Mouse (Mus musculus) heart, adult 2 months (tissue): ENCODE data around the gene Ltbr. TPM values are rescaled to one million over a fixed set of nuclear protein-coding genes. Genes with fewer than 3 reads are reported as not detected.

Source experiments
- DNase-seq, 2 experiments: peaks; one replicate each; pipeline ENCODE4 v3.0.0; 2021
- H3K27ac ChIP-seq: fragments of 200-600 bp; 2 replicates; pipeline ENCODE4 v1.8.1; 2022
- H3K27me3 ChIP-seq: fragments of 200-500 bp; 2 replicates; pipeline ENCODE4 v1.6.1; 2012; ENCODE audit warnings: mild to moderate bottlenecking, low read length, inconsistent platforms, mixed read lengths; ENCODE audit not compliant: control insufficient read depth, insufficient read depth
- H3K36me3 ChIP-seq: fragments of 200-500 bp; 2 replicates; pipeline ENCODE4 v1.6.1; 2012; ENCODE audit warnings: low read length, inconsistent platforms; ENCODE audit not compliant: control insufficient read depth, insufficient read depth
- H3K4me1 ChIP-seq: fragments of 200-500 bp; 2 replicates; pipeline ENCODE4 v1.6.1; 2011; ENCODE audit warnings: low read length; ENCODE audit not compliant: control insufficient read depth, insufficient read depth
- H3K4me3 ChIP-seq: fragments of 200-600 bp; 2 replicates; pipeline ENCODE4 v1.8.1; 2022
- H3K79me2 ChIP-seq: fragments of 200-500 bp; replicated peaks from 2 replicates; pipeline ENCODE4 v1.6.1; 2012; ENCODE audit warnings: mild to moderate bottlenecking, inconsistent platforms, low read length, moderate library complexity, mixed read lengths; ENCODE audit not compliant: control insufficient read depth, insufficient read depth
- H3K9ac ChIP-seq: fragments of 200-500 bp; 2 replicates; pipeline ENCODE4 v1.6.1; 2012; ENCODE audit warnings: low read depth, mild to moderate bottlenecking, control low read depth, inconsistent platforms, low read length, mixed read lengths
- CTCF ChIP-seq: fragments of 200-600 bp; IDR thresholded peaks from 2 replicates; pipeline ENCODE4 v1.8.1; 2022; ENCODE audit warnings: antibody characterized with exemption, mild to moderate bottlenecking, moderate library complexity
- EP300 ChIP-seq: fragments of 200-500 bp; IDR thresholded peaks from 2 replicates; pipeline ENCODE4 v1.6.1; 2011; ENCODE audit warnings: low read depth, low read length, control low read depth; ENCODE audit not compliant: insufficient read depth
- POLR2A ChIP-seq: fragments of 200-500 bp; IDR thresholded peaks from 2 replicates; pipeline ENCODE4 v1.6.1; 2011; ENCODE audit warnings: mild to moderate bottlenecking, low read depth, low read length, control low read depth; ENCODE audit not compliant: insufficient read depth
- WGBS: fragments of 180-500 bp; shearing (Covaris S2); methylation state at CpG from one replicate; pipeline ENCODE4 v1.1.7; 2018; 5-methylcytosine and 5-hydroxymethylcytosine counted together
- intact Hi-C: fragments of 180-260 bp; cut with DNase I; formaldehyde crosslinking; loops from one replicate; pipeline ENCODE4 v1.15.1; 2025
- polyA plus RNA-seq: library from polyadenylated mRNA; depleted of rRNA; stranded (reverse); fragments of >200 nt; gene quantifications from 2 replicates; pipeline ENCODE4 v1.2.3, GENCODE M21; 2012; rRNA removed
- total RNA-seq, 2 experiments: library from RNA; stranded (reverse); gene quantifications; 2 replicates each; pipeline ENCODE4 v1.2.3; 2021

Ltbr gene
- total and polyA plus RNA-seq, 3 experiments: 28.2 to 36.5 (median 28.8) TPM

DNA sequence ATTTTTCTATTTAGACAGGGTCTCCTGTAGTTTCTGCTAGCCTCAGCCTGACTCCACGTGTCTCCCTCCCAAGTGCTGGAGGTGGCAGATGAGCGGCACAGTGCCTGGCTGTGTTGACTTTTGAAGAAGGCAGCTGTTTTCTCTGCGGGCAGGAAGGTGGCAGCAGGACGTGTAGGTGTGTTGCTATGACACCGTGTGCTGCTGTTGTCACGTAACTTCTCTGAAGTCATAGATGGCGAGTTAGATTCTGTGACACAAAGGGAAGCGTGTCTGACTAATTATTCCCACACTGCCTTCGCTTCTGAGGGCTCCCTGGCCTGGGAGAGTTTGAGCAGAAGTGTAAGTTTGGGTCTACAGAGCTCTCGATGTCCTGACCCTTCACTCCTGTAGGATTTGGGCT lies 48.4 kb downstream of the Ltbr start:
- Histone ChIP-seq H3K27me3 (no peaks in the 10 kb centered on the region), H3K4me3 (no peak overlapping the region), H3K79me2 (no peaks in the 10 kb centered on the region), H3K9ac (no peak overlapping the region), H3K4me1 (no peaks in the 10 kb centered on the region), H3K27ac (no peak overlapping the region), H3K36me3 (no peaks in the 10 kb centered on the region)
- TF ChIP-seq CTCF: no peak
- intact Hi-C loops: no loop called here
- 36% methylated on average over 10 of the region's 10 CpGs for WGBS
- DNase-seq: peak in 1 of 2 experiments; percentile 10

DNA sequence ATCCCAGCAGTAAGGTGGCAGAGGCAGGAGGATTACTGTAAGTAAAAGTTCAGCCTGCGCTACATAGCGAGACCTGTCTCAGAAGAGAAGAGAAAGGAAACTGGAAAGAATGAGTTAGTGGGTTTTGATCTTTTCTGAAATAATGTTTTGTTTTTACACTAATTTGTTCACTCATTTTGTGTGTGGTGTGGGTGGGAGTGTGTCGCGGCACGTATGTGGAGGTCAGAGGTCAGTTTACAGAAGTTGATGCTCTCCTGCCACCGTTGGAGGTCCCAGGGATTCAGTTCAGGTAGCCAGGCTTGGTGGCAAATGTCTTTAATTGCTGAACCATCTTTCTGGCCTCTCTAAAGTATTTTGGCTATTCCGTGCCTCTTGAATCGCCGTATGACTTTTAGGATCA lies 49.5 kb downstream of the Ltbr start:
- H3K27ac ChIP-seq: no peak overlapping the region
- no peak overlapping the region for H3K9ac ChIP-seq
- DNase-seq: no peak
- no peaks in the 10 kb centered on the region for H3K4me1 ChIP-seq
- H3K79me2 ChIP-seq: no peaks in the 10 kb centered on the region
- H3K36me3 ChIP-seq: no peaks in the 10 kb centered on the region
- WGBS: 79% methylated on average over 9 of the region's 9 CpGs
- H3K27me3 ChIP-seq: no peaks in the 10 kb centered on the region
- intact Hi-C loops: no loop called here
- no peak for TF ChIP-seq EP300
- no peak for TF ChIP-seq POLR2A
- no peak for TF ChIP-seq CTCF
- no peak overlapping the region for H3K4me3 ChIP-seq

DNA sequence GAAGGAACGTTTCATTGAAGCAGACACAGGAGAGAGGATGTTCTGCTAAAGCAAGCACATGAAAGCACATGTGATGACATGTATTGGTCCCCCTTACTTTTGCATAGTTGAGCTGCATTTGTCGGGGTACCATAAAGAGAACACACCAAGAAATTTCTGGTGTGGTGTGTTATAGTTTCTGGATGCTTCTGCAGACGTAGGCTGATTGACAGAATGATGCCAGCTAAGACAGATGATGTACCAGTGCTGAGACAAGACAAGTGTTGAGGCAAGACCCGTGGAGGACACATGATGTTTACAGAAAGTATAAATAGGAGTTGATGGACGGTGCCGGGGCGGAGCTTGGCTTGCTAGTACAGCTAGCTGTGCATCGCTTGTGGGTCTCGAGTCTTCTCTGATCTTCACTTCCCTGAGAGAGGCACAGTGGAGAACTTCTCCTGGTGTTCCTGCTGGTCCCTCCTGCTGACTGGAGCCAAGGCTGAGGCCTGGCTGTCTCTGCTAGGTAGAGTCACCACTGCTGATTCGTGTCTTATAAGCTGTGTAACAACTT lies 53.6 kb downstream of the Ltbr start:
- H3K27me3 ChIP-seq: no peaks in the 10 kb centered on the region
- no peaks in the 10 kb centered on the region for H3K4me1 ChIP-seq
- no peaks in the 10 kb centered on the region for H3K79me2 ChIP-seq
- H3K27ac ChIP-seq: no peak overlapping the region
- no peak overlapping the region for H3K4me3 ChIP-seq
- DNase-seq: no peak
- H3K36me3 ChIP-seq: no peaks in the 10 kb centered on the region
- 72% methylated on average over 10 of the region's 10 CpGs for WGBS
- no peak for TF ChIP-seq POLR2A
- TF ChIP-seq EP300: no peak
- H3K9ac ChIP-seq: no peak overlapping the region
- intact Hi-C loops: no loop called here

Other genes with a start within 250 kb of the Ltbr start
- gene Lpar5, start 246.0 kb downstream of the Ltbr start, total RNA-seq: under 1 TPM in 1 of 2 experiments, not detected in 1; 0.20 TPM
- gene Lpar5, start 246.0 kb downstream of the Ltbr start, polyA plus RNA-seq: 1.2 and 2.3 TPM in 2 replicates
- gene Chd4, start 217.9 kb downstream of the Ltbr start, total RNA-seq: 100 to 1,000 TPM in 1 of 2 experiments, 10 to 100 TPM in 1; 97.1 to 113 TPM
- gene Chd4, start 217.9 kb downstream of the Ltbr start, polyA plus RNA-seq: 28.3 and 31.6 TPM in 2 replicates
- 10 to 100 TPM; 18.9 to 20.3 TPM for gene Nop2, start 182.0 kb downstream of the Ltbr start, total RNA-seq
- 8.3 and 13.6 TPM in 2 replicates for gene Nop2, start 182.0 kb downstream of the Ltbr start, polyA plus RNA-seq
- gene Iffo1, start 168.6 kb downstream of the Ltbr start, total RNA-seq: 1 to 10 TPM; 5.7 to 7.0 TPM
- 19.7 and 21.8 TPM in 2 replicates for gene Iffo1, start 168.6 kb downstream of the Ltbr start, polyA plus RNA-seq
- gene Gapdh, start 147.4 kb downstream of the Ltbr start, total RNA-seq: 1,000 to 10,000 TPM; 4,018 to 4,312 TPM
- 7,726 and 8,318 TPM in 2 replicates for gene Gapdh, start 147.4 kb downstream of the Ltbr start, polyA plus RNA-seq
- gene Ncapd2, start 122.2 kb downstream of the Ltbr start, total RNA-seq: 10 to 100 TPM; 17.6 TPM
- 34.0 and 40.2 TPM in 2 replicates for gene Ncapd2, start 122.2 kb downstream of the Ltbr start, polyA plus RNA-seq
- 100 to 1,000 TPM; 303 to 343 TPM for gene Mrpl51, start 122.1 kb downstream of the Ltbr start, total RNA-seq
- 166 and 170 TPM in 2 replicates for gene Mrpl51, start 122.1 kb downstream of the Ltbr start, polyA plus RNA-seq
- gene Vamp1, start 98.3 kb downstream of the Ltbr start, total RNA-seq: 1 to 10 TPM; 4.9 to 5.3 TPM
- gene Vamp1, start 98.3 kb downstream of the Ltbr start, polyA plus RNA-seq: 14.1 and 20.4 TPM in 2 replicates
- 1 to 10 TPM; 4.1 to 6.6 TPM for gene Tapbpl, start 82.0 kb downstream of the Ltbr start, total RNA-seq
- 7.4 and 7.6 TPM in 2 replicates for gene Tapbpl, start 82.0 kb downstream of the Ltbr start, polyA plus RNA-seq
- gene Cd27, start 76.9 kb downstream of the Ltbr start, total RNA-seq: under 1 TPM; 0.41 to 0.42 TPM
- 0.67 and 2.2 TPM in 2 replicates for gene Cd27, start 76.9 kb downstream of the Ltbr start, polyA plus RNA-seq
- not detected for gene Tuba3a, start 27.8 kb downstream of the Ltbr start, total RNA-seq
- gene Tuba3a, start 27.8 kb downstream of the Ltbr start, polyA plus RNA-seq: 0.82 and 0.92 TPM in 2 replicates
- under 1 TPM; 0.37 to 0.75 TPM for gene Scnn1a, start 6.8 kb upstream of the Ltbr start, total RNA-seq
- 0.76 and 3.1 TPM in 2 replicates for gene Scnn1a, start 6.8 kb upstream of the Ltbr start, polyA plus RNA-seq
- 10 to 100 TPM; 50.8 to 62.8 TPM for gene Tnfrsf1a, start 35.5 kb upstream of the Ltbr start, total RNA-seq
- 57.1 and 59.7 TPM in 2 replicates for gene Tnfrsf1a, start 35.5 kb upstream of the Ltbr start, polyA plus RNA-seq
- under 1 TPM in 1 of 2 experiments, not detected in 1; 0.08 TPM for gene Plekhg6, start 66.9 kb upstream of the Ltbr start, total RNA-seq
- 0.06 and 0.14 TPM in 2 replicates for gene Plekhg6, start 66.9 kb upstream of the Ltbr start, polyA plus RNA-seq
- 10 to 100 TPM; 51.6 to 67.2 TPM for gene Cd9, start 180.9 kb upstream of the Ltbr start, total RNA-seq
- 97.7 and 108 TPM in 2 replicates for gene Cd9, start 180.9 kb upstream of the Ltbr start, polyA plus RNA-seq
- gene Vwf, start 232.9 kb upstream of the Ltbr start, total RNA-seq: 10 to 100 TPM; 95.9 to 99.8 TPM
- 95.8 and 116 TPM in 2 replicates for gene Vwf, start 232.9 kb upstream of the Ltbr start, polyA plus RNA-seq